Mouse (Mus musculus) urinary bladder, postnatal 10 days (tissue): ENCODE data around the gene Vps37b.

Experiments used
- DNase-seq: peaks from one replicate; pipeline ENCODE4 v3.0.0; 2022; ENCODE audit warnings: low spot score

Gene Vps37b

DNA sequence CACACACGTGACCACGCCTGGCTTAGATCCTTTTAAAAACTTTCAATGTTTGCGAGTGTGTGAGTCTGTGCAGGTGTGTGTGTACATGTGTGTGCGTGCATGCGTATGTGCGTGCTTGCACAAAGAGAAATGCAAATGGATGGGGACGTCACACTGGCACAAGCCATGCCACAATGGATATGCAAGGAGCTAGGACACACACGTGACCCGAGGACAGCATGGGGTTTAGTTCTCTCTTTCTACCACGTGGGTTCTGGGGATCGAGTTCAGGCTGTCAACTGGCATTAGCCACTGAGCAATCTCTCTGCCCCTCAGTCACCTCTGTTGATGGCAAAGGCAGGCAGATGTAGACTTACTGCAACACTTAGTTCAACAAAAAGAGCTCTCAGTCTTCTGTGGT is 10.4 kb downstream of the Vps37b start:
- no peak for DNase-seq

DNA sequence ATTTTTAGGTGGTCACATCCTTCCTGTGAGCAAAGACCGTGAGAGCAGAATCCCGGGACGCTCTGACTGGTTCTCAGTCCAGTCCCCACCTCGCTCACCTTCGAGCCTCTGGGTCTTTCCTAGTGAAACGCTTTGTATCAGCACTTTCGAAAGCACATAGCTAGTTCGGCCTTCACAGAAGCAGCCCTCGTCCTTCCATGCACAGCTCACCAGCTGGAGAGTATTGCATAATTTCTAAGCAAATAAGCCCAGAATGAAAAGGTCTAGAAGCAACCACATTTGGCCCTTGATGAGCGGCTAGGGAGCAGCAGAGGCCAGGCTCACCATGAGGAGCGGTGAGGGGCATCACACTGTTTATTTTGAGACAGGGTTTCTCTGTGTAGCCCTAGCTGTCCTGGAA is 10.9 kb downstream of the Vps37b start:
- no peak for DNase-seq

GRCm38 (mm10) chr5:124019348-124020216 is 12.5 kb downstream of the Vps37b start:
- DNase-seq, result no peak

GRCm38 (mm10) chr5:124018651-124019050 is 13.4 kb downstream of the Vps37b start:
- no peak for DNase-seq

- no peak for DNase-seq
Observed at GRCm38 (mm10) chr5:124017941-124018340, 14.1 kb downstream of the Vps37b start.

- no peak for DNase-seq
Observed at GRCm38 (mm10) chr5:124016291-124016821, 15.7 kb downstream of the Vps37b start.

DNA sequence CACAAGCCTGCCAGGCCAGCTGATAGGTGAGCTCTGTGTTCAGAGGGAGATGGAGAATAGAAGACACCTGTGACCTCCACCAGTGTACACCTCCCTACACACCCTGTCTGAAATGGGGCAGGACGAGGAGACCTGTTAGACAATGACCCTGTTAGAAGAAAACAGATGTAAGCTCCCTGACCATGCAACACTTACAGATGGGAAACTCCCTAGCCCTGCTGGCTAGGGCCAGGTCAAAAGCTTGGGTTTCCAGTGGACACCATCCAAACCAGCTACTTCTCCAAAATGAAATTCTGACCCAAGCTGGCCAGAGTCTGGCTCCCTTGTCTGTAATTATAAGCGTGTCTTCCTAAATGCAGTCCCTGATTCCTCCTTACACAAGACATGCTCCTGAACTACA is 16.3 kb downstream of the Vps37b start:
- DNase-seq, result no peak

DNA sequence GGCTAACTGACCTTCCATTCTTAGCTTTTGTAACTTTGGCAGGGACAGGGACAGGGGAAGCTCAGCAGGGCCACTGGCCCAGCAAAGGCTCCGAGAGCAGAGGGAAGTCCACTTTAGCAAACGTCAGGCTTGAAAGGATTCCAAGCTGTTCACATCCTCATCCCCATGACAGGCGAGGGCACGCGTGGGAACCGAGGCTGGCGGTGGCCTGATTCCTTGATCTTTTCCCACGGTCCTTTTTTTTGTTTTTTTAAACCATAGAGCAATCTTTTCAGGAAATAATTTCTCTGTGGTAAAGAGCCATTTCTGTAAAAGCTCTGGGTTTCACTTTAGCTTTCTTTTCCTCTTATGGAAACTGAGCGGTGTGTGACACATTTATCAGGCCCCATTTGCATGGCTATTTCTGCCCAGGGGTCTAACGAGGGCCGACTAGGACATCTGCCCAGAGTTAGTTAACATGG is 17.2 kb downstream of the Vps37b start:
- no peak for DNase-seq

DNA sequence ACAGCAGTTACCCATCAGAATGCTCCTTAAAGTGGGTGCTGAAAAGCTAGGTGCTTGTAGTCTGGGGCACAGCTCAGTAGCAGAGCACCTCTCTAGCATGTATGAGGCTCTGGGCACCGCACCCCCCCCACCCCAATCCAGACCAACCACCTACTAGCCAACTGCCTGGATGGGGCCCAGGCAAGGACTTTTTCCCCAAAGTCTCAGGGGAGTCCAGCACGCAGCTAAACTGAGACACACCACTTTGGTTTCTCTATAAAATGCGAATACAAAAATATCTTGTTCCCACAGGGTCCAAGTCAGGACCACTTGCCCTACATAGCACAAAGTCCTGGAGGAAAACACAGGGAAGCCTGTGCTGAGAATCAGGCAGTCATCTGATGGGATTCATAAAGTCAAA is 17.9 kb downstream of the Vps37b start:
- DNase-seq, result no peak

DNA sequence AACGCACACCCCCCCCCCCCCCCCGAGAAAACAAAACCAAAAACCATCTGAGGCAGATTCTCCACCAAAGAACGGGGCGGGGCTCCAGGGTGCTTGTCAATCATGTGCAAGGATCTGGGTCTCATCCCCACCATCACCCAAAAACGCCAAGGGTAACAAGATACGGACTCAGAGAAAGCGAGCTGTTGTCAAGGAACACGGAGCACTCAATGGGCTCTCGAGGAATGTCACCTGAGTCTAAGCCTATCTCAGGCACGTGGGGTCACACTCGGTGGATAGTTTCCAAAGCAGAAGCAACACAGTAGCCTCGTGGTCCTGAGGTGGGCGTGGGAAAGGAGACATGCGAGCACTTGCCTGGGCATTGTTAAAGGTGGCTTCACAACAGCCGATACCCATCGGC is 18.3 kb downstream of the Vps37b start:
- DNase-seq, result no peak

DNA sequence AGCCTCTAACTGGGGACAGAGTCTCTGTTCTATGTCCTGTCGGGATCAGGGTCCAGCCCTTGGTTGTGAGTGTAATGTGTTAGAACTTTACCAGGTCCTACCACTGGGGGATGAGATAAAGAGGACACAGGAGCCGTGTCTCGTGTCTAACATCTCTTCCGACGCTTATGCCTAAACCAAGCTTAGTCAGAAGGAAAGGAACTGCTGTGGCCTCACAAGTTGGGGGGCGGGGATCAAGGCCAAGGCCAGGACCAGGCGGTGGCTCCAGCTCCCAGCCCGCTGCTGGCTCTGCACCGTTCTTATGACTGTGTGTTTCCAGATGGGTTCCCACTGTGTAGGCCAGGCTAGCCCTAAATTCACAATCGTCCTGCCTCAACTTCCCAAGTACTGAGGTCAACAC is 19.2 kb downstream of the Vps37b start:
- DNase-seq, result no peak

- DNase-seq, result no peak
Observed at GRCm38 (mm10) chr5:124011927-124012326, 20.1 kb downstream of the Vps37b start.

- DNase-seq, result no peak
Observed at GRCm38 (mm10) chr5:124010910-124011655, 21.0 kb downstream of the Vps37b start.

- DNase-seq, result no peak
Observed at GRCm38 (mm10) chr5:124010077-124010476, 22.0 kb downstream of the Vps37b start.

- DNase-seq, result no peak
Observed at GRCm38 (mm10) chr5:124006891-124007491, 25.1 kb downstream of the Vps37b start.

GRCm38 (mm10) chr5:124006082-124006873 is 25.8 kb downstream of the Vps37b start:
- no peak for DNase-seq

DNA sequence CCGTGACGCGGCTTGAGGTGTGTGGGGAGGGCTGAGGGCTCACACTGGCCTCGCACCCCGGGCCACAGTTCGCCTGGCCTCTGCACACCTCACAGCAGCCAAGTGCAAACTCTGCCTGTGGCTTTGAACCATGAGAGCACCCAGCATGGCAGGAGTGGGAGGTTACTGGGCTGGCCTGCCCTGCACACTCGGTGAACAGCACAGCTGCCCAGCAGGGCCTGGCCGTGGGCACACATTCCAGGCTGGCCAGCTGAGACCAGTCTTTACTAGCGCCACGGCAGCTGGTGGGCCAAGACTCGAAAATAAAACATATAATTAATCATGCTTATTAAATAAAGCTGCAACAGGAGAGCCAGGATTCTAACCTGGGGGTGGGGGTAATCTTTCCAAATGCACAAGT is 26.5 kb downstream of the Vps37b start:
- no peak for DNase-seq

GRCm38 (mm10) chr5:124005151-124005500 is 26.9 kb downstream of the Vps37b start:
- no peak for DNase-seq

DNA sequence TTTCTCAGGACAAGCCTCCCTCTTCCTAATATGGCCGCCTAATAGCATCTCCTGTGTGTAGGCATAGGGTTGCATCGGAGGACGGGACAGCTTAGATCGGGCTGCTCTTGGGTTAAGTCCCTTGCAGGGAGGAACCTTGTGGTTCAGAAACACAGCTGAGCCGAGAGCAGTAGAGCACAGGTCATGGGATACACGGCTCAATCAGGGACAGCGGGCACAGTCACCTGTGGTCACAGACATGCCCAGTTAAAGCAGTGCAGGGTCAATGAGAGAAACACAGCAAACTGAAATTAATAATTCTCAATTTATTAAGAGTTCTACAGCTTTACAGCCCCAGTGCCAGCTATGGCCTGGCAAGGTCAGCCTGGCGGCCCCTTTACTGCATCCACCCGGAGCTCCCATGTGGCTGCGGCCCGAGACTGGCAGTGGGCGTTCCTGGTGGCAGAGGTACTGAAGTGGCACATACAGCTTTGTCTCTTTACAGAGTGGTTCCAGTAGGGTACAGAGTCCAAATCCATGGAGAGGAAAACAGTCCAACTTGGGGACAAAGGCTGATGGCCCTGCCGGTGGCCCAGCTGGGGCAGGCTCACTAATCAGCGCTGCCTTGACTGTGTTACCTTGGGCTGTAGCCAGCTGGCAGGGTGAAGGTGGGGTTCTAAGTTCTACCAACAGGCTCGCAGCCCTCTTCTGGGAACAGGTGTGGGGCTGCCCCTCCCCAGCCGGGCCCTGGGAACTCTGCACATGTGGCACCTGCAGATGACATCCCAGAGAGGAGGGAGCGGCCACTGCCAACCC is 27.5 kb downstream of the Vps37b start:
- no peak for DNase-seq

DNA sequence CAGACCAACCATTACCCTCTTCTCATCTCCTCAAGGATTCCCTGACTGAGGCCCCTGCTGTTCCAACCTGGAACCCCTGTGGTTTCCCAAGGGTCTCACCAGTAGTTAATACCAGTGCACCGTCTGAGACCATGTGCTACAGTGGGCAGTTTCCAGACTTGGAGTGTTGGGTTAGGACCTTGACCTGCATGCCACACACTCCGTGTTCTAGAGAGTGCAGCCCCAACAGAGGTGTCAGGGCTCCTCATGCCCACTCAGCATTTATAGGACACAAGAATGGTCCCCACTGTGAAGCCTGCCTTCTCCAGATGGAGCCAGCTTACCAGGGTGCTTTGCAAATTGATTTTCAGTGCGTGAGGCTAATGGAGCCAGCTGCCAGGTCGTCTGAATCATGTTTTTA is 28.7 kb downstream of the Vps37b start:
- no peak for DNase-seq

DNA sequence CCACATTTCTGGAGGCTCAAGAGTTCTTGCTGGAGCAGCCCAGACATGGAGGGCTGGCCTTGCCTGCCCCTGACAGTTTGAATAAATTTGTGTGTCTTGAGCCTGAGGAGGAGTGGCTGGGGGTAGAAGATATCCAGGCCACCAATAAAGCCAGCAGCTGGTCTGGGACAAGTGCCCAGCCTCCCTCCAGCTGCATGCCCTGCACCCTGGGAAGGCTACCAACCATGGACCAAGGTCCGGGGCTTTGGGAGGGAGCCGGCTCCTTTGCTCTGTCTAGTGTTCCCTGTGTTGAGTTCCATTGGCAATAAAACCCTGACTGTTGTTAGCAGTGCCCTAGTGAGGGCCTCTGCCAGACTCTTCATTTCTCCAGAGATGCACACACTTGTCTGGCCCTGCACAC is 29.2 kb downstream of the Vps37b start:
- DNase-seq, result no peak
